Mouse (Mus musculus): ENCODE results near the gene Olfr1349.
"Not testable (repeated sequence)": the region's sequence is repeated elsewhere in the genome, so short reads cannot be mapped to it uniquely, and the experiment has no call there.

Gene Olfr1349

DNA sequence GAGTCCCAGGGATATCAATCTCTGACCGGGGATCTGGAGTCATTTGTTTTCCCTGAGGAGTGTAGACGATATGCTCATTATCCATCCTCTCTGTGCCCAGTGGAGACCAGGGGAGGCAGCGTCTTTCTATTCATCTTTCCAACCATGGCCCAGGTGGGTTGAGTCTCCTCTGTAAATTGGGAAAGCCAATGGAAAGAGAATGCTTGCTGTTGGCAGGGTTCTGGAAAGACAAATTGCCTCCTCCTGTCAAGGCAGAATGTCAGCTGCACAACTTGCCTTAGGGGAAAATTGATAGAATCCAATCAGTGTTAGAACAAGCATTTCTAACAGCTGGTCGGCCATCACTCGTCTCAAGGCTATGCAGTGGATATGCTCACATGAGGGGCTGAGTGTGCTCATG, at the start of gene Olfr1349:
Gene Olfr1349, minus strand, starts transcription at position 101 of the 400 bp plus-strand sequence.
- in situ Hi-C loops (cut with MboI; ENCODE audit: low pct_unique_long_range_greater_than_20kb in 1 of 2, low sequenced_read_pairs in 2 of 2, unreplicated experiment in 1 of 2) = loop anchor here (10.0 kb wide), 2 partner anchors 88 to 168 kb away; partner anchors contain the start of gene Olfr1344 (in 1 of the 2)

DNA sequence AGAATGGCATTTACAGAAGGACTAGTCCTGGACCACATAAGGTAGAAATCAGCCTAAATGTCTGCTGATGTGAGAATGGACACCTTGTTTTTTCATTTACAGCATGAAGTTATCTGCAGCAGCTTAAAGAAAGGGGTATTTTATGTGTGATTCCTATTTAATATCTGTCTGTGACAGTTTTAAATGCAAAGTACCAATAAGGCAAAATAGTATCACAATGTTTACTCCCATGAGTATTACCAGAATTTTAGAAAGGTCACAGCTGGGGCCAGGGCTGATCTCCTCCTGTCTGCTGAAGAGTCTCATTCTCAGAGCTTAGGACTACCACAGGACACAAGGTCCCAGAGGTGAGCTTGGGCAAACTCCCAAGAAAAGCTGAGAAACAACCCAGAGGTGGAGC, 41.8 kb upstream of the Olfr1349 start, which contains the start of gene Olfr1350:
Gene Olfr1350, plus strand, starts transcription at position 301 of the 400 bp plus-strand sequence.
- in situ Hi-C loops (cut with MboI; ENCODE audit: low pct_unique_long_range_greater_than_20kb in 1 of 2, low sequenced_read_pairs in 2 of 2, unreplicated experiment in 1 of 2) = loop anchor here in 1 of 2 experiments (25.0 kb wide), 1 partner anchor 723 kb away; the partner anchor contains the start of gene Gm45844

DNA sequence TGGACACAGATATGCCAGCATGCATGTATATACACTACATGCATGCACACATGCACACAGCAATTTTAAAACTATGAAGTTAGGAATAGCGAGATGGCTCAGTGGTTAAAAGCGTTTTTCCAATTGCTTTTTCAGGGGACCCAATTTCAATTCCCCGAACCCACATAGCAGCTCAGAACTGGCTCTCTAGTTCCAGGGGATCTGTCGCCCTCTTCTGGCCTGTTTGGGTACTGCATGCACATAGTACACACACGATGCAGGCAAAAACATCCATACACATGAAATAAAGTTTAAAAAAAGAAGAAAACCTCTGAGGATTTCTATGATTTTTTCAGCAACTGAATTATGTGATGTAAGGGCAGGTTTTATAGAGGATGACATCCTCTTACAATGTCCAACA, 3.4 kb upstream of the Olfr1349 start:
- in situ Hi-C loops (cut with MboI; ENCODE audit: low pct_unique_long_range_greater_than_20kb in 1 of 2, low sequenced_read_pairs in 2 of 2, unreplicated experiment in 1 of 2) = loop anchor here (10.0 to 25.0 kb wide), 4 partner anchors 89 to 386 kb away; partner anchors contain the start of gene Olfr1344 (in 2 of the 2)

DNA sequence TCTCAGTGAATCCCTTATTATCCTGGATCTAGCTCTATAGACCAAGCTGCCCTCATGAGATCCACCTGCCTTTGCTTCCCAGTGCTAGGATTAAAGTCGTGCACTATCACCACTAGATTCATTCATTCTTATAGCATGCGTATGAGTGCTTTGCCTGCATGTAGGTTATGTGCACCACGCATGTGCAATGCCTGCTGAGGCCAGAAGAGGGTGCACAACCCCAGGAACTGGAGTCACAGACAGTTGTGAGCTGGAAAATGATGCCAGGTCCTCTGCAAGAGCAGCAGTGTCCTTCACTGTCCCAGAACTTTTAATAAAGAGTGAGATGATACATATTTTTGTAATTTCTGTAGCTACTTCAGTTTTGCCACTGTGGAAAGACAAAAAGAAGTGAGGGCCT, 2.3 kb upstream of the Olfr1349 start:
- in situ Hi-C loops (cut with MboI; ENCODE audit: low pct_unique_long_range_greater_than_20kb in 1 of 2, low sequenced_read_pairs in 2 of 2, unreplicated experiment in 1 of 2) = loop anchor here (10.0 to 25.0 kb wide), 4 partner anchors 88 to 387 kb away; partner anchors contain the start of gene Olfr1344 (in 2 of the 2)

GRCm38 (mm10) chr7:6521666-6522065, 1.1 kb downstream of the Olfr1349 start:
- in situ Hi-C loops (cut with MboI; ENCODE audit: low pct_unique_long_range_greater_than_20kb in 1 of 2, low sequenced_read_pairs in 2 of 2, unreplicated experiment in 1 of 2) = loop anchor here (10.0 kb wide), 2 partner anchors 87 to 167 kb away; partner anchors contain the start of gene Olfr1344 (in 1 of the 2)

GRCm38 (mm10) chr7:6508648-6509047, 14.1 kb downstream of the Olfr1349 start, which contains the start of gene Olfr1348:
Gene Olfr1348 (minus strand): TSS chr7:6508748.
- in situ Hi-C loops (cut with MboI; ENCODE audit: low pct_unique_long_range_greater_than_20kb in 1 of 2, low sequenced_read_pairs in 2 of 2, unreplicated experiment in 1 of 2) = no loop called here

GRCm38 (mm10) chr7:6499655-6500054, 23.1 kb downstream of the Olfr1349 start, which contains the start of gene Olfr1347:
Gene Olfr1347 (minus strand): TSS chr7:6499755.
- in situ Hi-C loops (cut with MboI; ENCODE audit: low pct_unique_long_range_greater_than_20kb in 1 of 2, low sequenced_read_pairs in 2 of 2, unreplicated experiment in 1 of 2) = no loop called here

- in situ Hi-C loops (cut with MboI; ENCODE audit: low pct_unique_long_range_greater_than_20kb in 1 of 2, low sequenced_read_pairs in 2 of 2, unreplicated experiment in 1 of 2) = loop anchor here in 1 of 2 experiments (10.0 kb wide), 1 partner anchor 58 kb away; no protein-coding TSS in a partner anchor
Measured at GRCm38 (mm10) chr7:6486841-6487240, 35.9 kb downstream of the Olfr1349 start, which contains the start of gene Olfr5. Gene Olfr5 (minus strand): TSS chr7:6486941.

- in situ Hi-C loops (cut with MboI; ENCODE audit: low pct_unique_long_range_greater_than_20kb in 1 of 2, low sequenced_read_pairs in 2 of 2, unreplicated experiment in 1 of 2) = not testable (repeated sequence)
Measured at GRCm38 (mm10) chr7:6477633-6478032, 45.1 kb downstream of the Olfr1349 start.

GRCm38 (mm10) chr7:6466951-6467350, 55.8 kb downstream of the Olfr1349 start, which contains the start of gene Olfr1346:
Gene Olfr1346 (plus strand): TSS chr7:6467101.
- in situ Hi-C loops (cut with MboI; ENCODE audit: low pct_unique_long_range_greater_than_20kb in 1 of 2, low sequenced_read_pairs in 2 of 2, unreplicated experiment in 1 of 2) = no loop called here
